Mouse (Mus musculus) urinary bladder, postnatal 4 days (tissue): ENCODE measurements around the gene Clasp1.
A peak's percentile ranks its signal among the peaks of the same experiment; 100 is the strongest.

Experiments used
- DNase-seq, 2 experiments: peaks; one replicate each; pipeline ENCODE4 v3.0.0; 2021 to 2022; ENCODE audit warnings: low spot score in 2 of 2

Clasp1 gene

GRCm38 (mm10) chr1:118450891-118451450 lies 62.1 kb downstream of the Clasp1 start:
- no peak for DNase-seq

GRCm38 (mm10) chr1:118453577-118453976 lies 64.7 kb downstream of the Clasp1 start:
- no peak for DNase-seq

DNA sequence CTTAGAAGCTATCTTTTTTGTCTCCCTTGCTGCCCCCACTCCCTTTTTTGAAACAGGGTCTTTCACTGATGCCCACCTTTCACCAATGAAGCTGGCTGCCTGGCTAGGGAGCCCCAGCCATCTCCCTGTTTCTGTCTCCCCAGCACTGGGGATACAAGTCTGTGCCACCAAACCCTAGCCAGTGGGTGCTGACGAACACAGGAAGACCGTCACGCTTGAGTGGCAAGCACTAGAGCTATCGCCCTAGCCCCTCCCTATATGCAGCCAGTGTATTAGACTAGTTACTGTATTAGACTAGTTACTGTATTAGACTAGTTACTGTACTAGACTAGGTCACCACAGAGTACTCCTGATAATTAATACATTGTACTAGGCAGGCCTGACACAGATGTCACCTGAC lies 66.0 kb downstream of the Clasp1 start:
- DNase-seq = no peak

- DNase-seq = no peak
Observed at GRCm38 (mm10) chr1:118457256-118457882, 68.5 kb downstream of the Clasp1 start.

DNA sequence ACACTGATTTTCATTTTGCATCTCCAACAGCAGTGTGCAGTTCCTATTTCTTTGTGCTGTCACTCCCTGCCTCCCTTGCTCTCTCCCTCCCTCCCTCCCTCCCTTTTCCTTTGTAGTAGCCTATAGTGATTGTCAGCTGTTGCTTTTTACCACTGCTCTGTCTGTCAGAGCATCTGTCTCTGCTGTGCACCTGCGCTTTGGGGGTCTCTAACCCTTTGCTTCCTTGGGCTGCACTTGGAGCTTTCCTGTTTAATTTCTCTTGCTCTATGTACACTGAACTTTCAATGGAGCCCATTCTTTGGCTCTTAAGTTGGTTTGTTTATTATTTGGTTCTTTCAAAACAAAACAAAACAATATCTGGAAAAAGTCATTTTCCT lies 69.0 kb downstream of the Clasp1 start:
- DNase-seq = no peak

DNA sequence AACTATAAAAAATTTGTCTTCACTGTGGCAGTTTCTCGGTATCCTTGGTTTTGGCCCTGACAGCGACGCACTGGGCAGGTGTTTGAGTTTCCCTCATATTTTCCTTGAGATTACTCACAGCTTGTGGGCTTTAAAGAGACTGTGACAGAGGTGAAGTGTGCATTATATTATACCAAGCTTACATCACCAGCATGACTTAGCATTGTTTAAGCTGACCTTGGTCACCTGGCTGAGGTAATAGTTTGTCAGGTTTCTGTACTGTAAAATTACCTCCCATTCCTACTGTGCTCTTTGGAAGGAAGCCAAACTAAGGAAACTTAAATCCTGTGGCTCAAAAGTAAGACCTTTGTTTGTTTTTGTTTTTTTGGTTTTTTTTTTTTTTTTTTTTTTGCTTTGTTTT lies 69.4 kb downstream of the Clasp1 start:
- no peak for DNase-seq

GRCm38 (mm10) chr1:118458963-118459920 lies 70.4 kb downstream of the Clasp1 start:
- DNase-seq = peak; percentile 78 to 89

DNA sequence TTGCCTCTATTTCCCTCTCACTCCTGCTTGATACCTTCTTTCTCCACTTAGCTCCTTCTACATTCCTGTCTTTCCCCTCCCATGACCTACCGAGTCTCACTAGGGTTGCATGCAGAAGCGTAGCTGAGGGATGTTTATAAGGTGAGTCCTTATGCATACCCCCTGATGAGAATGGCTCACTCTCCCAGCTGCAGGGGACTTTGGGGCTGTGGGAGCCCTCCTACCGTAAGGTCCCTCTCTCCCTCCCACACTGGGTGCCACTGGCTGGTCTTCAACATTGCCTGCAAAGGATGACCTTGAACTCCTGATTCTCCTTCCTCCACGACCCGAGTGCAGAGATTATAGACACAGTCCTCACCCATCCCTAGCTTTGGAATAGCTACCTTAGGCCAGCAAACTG lies 71.9 kb downstream of the Clasp1 start:
- DNase-seq = no peak

DNA sequence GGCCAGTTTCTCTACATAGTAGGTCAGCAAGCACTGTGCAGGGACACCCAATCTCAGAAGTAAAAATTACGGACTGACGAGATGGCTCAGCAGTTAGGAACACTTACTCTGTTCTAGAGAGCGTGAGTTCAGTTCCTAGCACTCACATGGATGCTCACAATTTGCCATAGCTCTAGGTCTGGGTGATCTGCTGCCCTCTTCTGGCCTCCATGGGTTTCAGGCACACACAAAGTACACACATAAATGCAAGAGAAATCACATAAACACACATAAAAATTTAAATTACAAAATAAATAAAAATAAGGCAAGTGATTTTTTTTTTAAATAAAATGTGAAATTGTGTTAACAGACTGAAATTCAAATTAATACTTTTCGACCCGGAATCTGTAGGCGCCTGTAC lies 77.2 kb downstream of the Clasp1 start:
- no peak for DNase-seq

DNA sequence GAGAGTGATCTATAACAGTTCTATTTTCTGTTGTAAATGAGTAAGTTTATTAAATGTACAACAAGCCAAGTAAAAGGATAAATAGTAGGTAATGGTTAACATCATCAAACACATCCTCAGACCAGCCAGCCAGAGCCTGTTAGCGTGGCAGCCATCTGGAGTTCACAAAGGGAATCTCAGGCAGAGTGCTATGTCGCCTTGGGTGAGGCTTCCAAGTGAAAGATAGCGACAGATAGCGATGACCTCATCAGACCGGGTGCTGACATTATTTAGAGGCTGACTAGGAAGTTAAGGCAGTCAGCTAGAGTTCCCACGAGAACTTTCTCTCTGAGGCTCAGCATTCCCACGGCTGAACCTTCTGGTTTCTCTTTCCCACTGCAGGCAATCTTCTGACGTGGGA lies 83.5 kb downstream of the Clasp1 start:
- no peak for DNase-seq

GRCm38 (mm10) chr1:118476919-118477318 lies 88.1 kb downstream of the Clasp1 start:
- DNase-seq = no peak

GRCm38 (mm10) chr1:118479246-118479645 lies 90.4 kb downstream of the Clasp1 start:
- no peak for DNase-seq

GRCm38 (mm10) chr1:118480484-118481364 lies 91.9 kb downstream of the Clasp1 start:
- no peak for DNase-seq

- DNase-seq = no peak
Observed at GRCm38 (mm10) chr1:118481365-118481702, 92.5 kb downstream of the Clasp1 start.

- no peak for DNase-seq
Observed at GRCm38 (mm10) chr1:118481703-118482102, 92.8 kb downstream of the Clasp1 start.

GRCm38 (mm10) chr1:118482285-118483019 lies 93.6 kb downstream of the Clasp1 start:
- DNase-seq = no peak

DNA sequence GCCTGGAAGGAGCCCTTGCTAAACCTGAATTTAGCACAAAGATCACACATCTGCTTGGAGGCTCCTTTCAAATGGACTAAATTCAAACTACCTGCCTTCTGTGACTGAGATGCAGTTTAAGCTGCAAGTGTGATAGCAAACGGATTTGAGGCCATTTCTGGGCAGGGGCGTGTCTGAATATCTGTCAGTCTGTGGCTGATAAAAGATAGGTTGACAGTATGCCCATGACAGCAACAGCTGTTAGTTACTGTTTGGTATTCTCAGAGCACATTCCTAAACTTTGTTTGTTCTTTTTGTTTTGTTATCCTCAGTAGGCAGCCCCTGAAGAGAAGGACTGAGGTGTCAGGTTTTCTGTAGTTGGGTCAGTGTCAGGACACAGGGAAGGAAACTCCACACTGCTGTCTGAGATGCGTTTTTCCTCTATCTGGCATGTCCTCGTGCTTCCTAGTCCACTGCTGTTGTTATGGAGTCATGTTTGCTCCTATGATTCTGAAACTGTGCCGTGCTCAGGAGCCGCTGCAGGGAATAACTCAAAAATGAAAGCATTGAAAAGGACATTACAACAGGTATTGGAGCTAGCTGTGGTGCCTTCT lies 94.7 kb downstream of the Clasp1 start:
- DNase-seq = no peak

DNA sequence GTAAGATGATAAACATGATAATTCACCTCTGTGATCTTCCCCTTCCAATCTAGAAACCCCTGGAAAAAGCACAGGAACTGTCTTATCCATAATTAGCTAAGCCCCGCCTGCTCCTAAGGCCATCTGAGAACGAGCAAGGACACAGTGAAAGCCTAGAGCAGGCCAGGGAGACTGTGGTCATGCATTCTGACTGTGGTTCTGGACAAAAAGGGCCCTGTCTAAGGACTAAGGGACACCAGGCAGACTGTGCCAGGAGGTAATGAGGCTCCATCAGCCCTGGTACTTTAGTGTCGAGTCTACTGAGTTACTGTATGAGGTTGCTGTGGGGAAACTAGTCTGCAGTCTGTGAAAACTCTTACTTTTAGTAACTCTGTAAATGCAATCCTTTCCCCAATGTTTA lies 96.7 kb downstream of the Clasp1 start:
- DNase-seq = no peak

GRCm38 (mm10) chr1:118486021-118486420 lies 97.2 kb downstream of the Clasp1 start:
- no peak for DNase-seq

GRCm38 (mm10) chr1:118492811-118493210 lies 104.0 kb downstream of the Clasp1 start:
- DNase-seq = no peak

GRCm38 (mm10) chr1:118494551-118494950 lies 105.7 kb downstream of the Clasp1 start:
- DNase-seq = no peak
